Mouse (Mus musculus) heart, embryonic 12.5 days (tissue): ENCODE data around the gene Tlk1. TPM values are rescaled to one million over a fixed set of nuclear protein-coding genes. Genes with fewer than 3 reads are reported as not detected.
"Not testable (repeated sequence)": the region's sequence is repeated elsewhere in the genome, so short reads cannot be mapped to it uniquely, and the experiment has no call there.

Experiments
- ATAC-seq: fragments of 200-750 bp; cut with Nextera tagmentation; 2 replicates; pipeline ENCODE4 v1.8.0; 2017; ENCODE audit warnings: moderate TSS enrichment, moderate library complexity; ENCODE audit not compliant: insufficient number of reproducible peaks, low FRiP score
- H3K27ac ChIP-seq: fragments of 300-500 bp; sonication (generic); 2 replicates; pipeline ENCODE4 v1.5.1; 2016; ENCODE audit warnings: mild to moderate bottlenecking, moderate library complexity; ENCODE audit not compliant: poor library complexity, severe bottlenecking
- H3K27me3 ChIP-seq: fragments of 300-500 bp; sonication (generic); replicated peaks from 2 replicates; pipeline ENCODE4 v1.6.1; 2016; ENCODE audit warnings: mild to moderate bottlenecking, moderate library complexity
- H3K36me3 ChIP-seq: fragments of 300-500 bp; sonication (generic); 2 replicates; pipeline ENCODE4 v1.6.1; 2016; ENCODE audit warnings: mild to moderate bottlenecking, moderate library complexity
- H3K4me1 ChIP-seq: fragments of 300-500 bp; sonication (generic); replicated peaks from 2 replicates; pipeline ENCODE4 v1.6.1; 2016; ENCODE audit warnings: mild to moderate bottlenecking
- H3K4me2 ChIP-seq: fragments of 300-500 bp; sonication (generic); 2 replicates; pipeline ENCODE4 v1.6.1; 2016; ENCODE audit warnings: mild to moderate bottlenecking, moderate library complexity
- H3K4me3 ChIP-seq: fragments of 300-500 bp; sonication (generic); 2 replicates; pipeline ENCODE4 v1.5.1; 2016; ENCODE audit warnings: mild to moderate bottlenecking
- H3K9ac ChIP-seq: fragments of 300-500 bp; sonication (generic); 2 replicates; pipeline ENCODE4 v1.6.1; 2016; ENCODE audit warnings: mild to moderate bottlenecking, moderate library complexity
- H3K9me3 ChIP-seq: fragments of 300-500 bp; sonication (generic); replicated peaks from 2 replicates; pipeline ENCODE4 v1.6.1; 2016; ENCODE audit warnings: mild to moderate bottlenecking, moderate library complexity
- WGBS: fragments of 180-500 bp; shearing (Covaris S2); methylation state at CpG from one replicate; pipeline ENCODE4 v1.1.7; 2016; 5-methylcytosine and 5-hydroxymethylcytosine counted together
- polyA plus RNA-seq: library from polyadenylated mRNA; unstranded; fragments of >200 nt; fragmentation: Nextera tagmentation; extraction: Ambion mirVana; gene quantifications from 2 replicates; pipeline ENCODE4 v1.2.1, GENCODE M21; 2016

The Tlk1 gene
- polyA plus RNA-seq, 1 experiment from 2014 or later = 43.6 TPM

- H3K27me3 ChIP-seq = no peaks in the 10 kb centered on the region
These were observed 9.5 kb downstream of the Tlk1 start for GRCm38 (mm10) chr2:70816016-70816415.

GRCm38 (mm10) chr2:70813608-70814007 lies 11.9 kb downstream of the Tlk1 start:
- no peak for ATAC-seq
- H3K4me1 ChIP-seq = peaks cover 24% of the 10 kb centered on the region
- no peak overlapping the region for H3K4me3 ChIP-seq
- no peaks in the 10 kb centered on the region for H3K9me3 ChIP-seq
- no peak overlapping the region for H3K9ac ChIP-seq
- no peak overlapping the region for H3K27ac ChIP-seq
- H3K36me3 ChIP-seq = no peaks in the 10 kb centered on the region
- H3K4me2 ChIP-seq = no peak overlapping the region
- H3K27me3 ChIP-seq = no peaks in the 10 kb centered on the region
- 77% methylated on average over 4 of the region's 4 CpGs for WGBS

More at GRCm38 (mm10) chr2:70816016-70816415, 9.5 kb downstream of the Tlk1 start:
- Histone ChIP-seq H3K9me3 (no peaks in the 10 kb centered on the region), H3K27ac (no peak overlapping the region), H3K36me3 (no peaks in the 10 kb centered on the region), H3K9ac (no peak overlapping the region), H3K4me2 (no peak overlapping the region), H3K4me3 (no peak overlapping the region), H3K4me1 (peaks cover 15% of the 10 kb centered on the region; the same call in 1 of the 2 replicates)
- WGBS = 85% methylated on average over 2 of the region's 2 CpGs
- ATAC-seq = no peak

GRCm38 (mm10) chr2:70811476-70811875 lies 14.1 kb downstream of the Tlk1 start:
- no peak for ATAC-seq

GRCm38 (mm10) chr2:70809921-70810320 lies 15.6 kb downstream of the Tlk1 start:
- WGBS = 90% methylated on average over 3 of the region's 3 CpGs
- H3K4me3 ChIP-seq = no peak overlapping the region
- H3K27ac ChIP-seq = no peak overlapping the region
- peaks cover 4% of the 10 kb centered on the region for H3K36me3 ChIP-seq
- peaks cover 26% of the 10 kb centered on the region for H3K4me1 ChIP-seq
- no peak overlapping the region for H3K4me2 ChIP-seq
- H3K27me3 ChIP-seq = no peaks in the 10 kb centered on the region
- no peaks in the 10 kb centered on the region for H3K9me3 ChIP-seq
- no peak overlapping the region for H3K9ac ChIP-seq
- ATAC-seq = no peak

More at GRCm38 (mm10) chr2:70811476-70811875, 14.1 kb downstream of the Tlk1 start:
- no peaks in the 10 kb centered on the region for H3K27me3 ChIP-seq
- no peak overlapping the region for H3K27ac ChIP-seq
- no peak overlapping the region for H3K4me2 ChIP-seq
- H3K9me3 ChIP-seq = no peaks in the 10 kb centered on the region
- H3K9ac ChIP-seq = no peak overlapping the region
- peaks cover 26% of the 10 kb centered on the region for H3K4me1 ChIP-seq
- H3K36me3 ChIP-seq = no peaks in the 10 kb centered on the region
- WGBS = 85% methylated on average over 3 of the region's 3 CpGs
- H3K4me3 ChIP-seq = no peak overlapping the region

- H3K4me3 ChIP-seq = no peak overlapping the region
- H3K4me1 ChIP-seq = peaks cover 20% of the 10 kb centered on the region
- H3K36me3 ChIP-seq = peaks cover 9% of the 10 kb centered on the region
- no peak overlapping the region for H3K4me2 ChIP-seq
- ATAC-seq = no peak
- H3K27ac ChIP-seq = no peak overlapping the region
- H3K9ac ChIP-seq = no peak overlapping the region
- H3K9me3 ChIP-seq = no peaks in the 10 kb centered on the region
- no peaks in the 10 kb centered on the region for H3K27me3 ChIP-seq
These were observed 16.8 kb downstream of the Tlk1 start for GRCm38 (mm10) chr2:70808681-70809080.

GRCm38 (mm10) chr2:70807678-70808077 lies 17.9 kb downstream of the Tlk1 start:
- not testable (repeated sequence) for ATAC-seq, H3K9me3 ChIP-seq

GRCm38 (mm10) chr2:70806020-70806419 lies 19.5 kb downstream of the Tlk1 start:
- peaks cover 37% of the 10 kb centered on the region for H3K4me1 ChIP-seq
- peaks cover 9% of the 10 kb centered on the region for H3K36me3 ChIP-seq
- H3K4me3 ChIP-seq = no peak overlapping the region
- no peak for ATAC-seq
- 94% methylated on average over 5 of the region's 5 CpGs for WGBS
- no peak overlapping the region for H3K4me2 ChIP-seq
- H3K9me3 ChIP-seq = no peaks in the 10 kb centered on the region
- H3K27me3 ChIP-seq = no peaks in the 10 kb centered on the region
- H3K9ac ChIP-seq = no peak overlapping the region
- H3K27ac ChIP-seq = no peak overlapping the region

More at GRCm38 (mm10) chr2:70807678-70808077, 17.9 kb downstream of the Tlk1 start:
- WGBS = 72% methylated on average over 3 of the region's 3 CpGs
- H3K9ac ChIP-seq, H3K27ac ChIP-seq, H3K4me2 ChIP-seq, H3K36me3 ChIP-seq, H3K27me3 ChIP-seq, H3K4me3 ChIP-seq: not testable (repeated sequence)
- H3K4me1 ChIP-seq = peaks cover 24% of the 10 kb centered on the region

- ATAC-seq, H3K4me2 ChIP-seq, H3K27me3 ChIP-seq, H3K27ac ChIP-seq, H3K4me3 ChIP-seq, H3K9me3 ChIP-seq, H3K36me3 ChIP-seq, H3K9ac ChIP-seq: not testable (repeated sequence)
- peaks cover 39% of the 10 kb centered on the region for H3K4me1 ChIP-seq
- 83% methylated on average over 4 of the region's 4 CpGs for WGBS
These were observed 21.8 kb downstream of the Tlk1 start for GRCm38 (mm10) chr2:70803696-70804095.

- no peaks in the 10 kb centered on the region for H3K9me3 ChIP-seq
- no peaks in the 10 kb centered on the region for H3K27me3 ChIP-seq
- H3K27ac ChIP-seq = no peak overlapping the region
- H3K4me1 ChIP-seq = peaks cover 39% of the 10 kb centered on the region
- H3K36me3 ChIP-seq = peaks cover 9% of the 10 kb centered on the region
- WGBS = 43% methylated on average over 6 of the region's 6 CpGs
- no peak overlapping the region for H3K4me3 ChIP-seq
- H3K9ac ChIP-seq = no peak overlapping the region
- no peak for ATAC-seq
- H3K4me2 ChIP-seq = no peak overlapping the region
These were observed 22.9 kb downstream of the Tlk1 start for GRCm38 (mm10) chr2:70802658-70803057.

GRCm38 (mm10) chr2:70801543-70801942 lies 24.0 kb downstream of the Tlk1 start:
- H3K27ac ChIP-seq = no peak overlapping the region
- no peak overlapping the region for H3K4me3 ChIP-seq
- no peak for ATAC-seq
- peaks cover 9% of the 10 kb centered on the region for H3K36me3 ChIP-seq
- H3K27me3 ChIP-seq = no peaks in the 10 kb centered on the region
- H3K9ac ChIP-seq = no peak overlapping the region
- H3K4me2 ChIP-seq = no peak overlapping the region
- peaks cover 39% of the 10 kb centered on the region for H3K4me1 ChIP-seq
- no peaks in the 10 kb centered on the region for H3K9me3 ChIP-seq

GRCm38 (mm10) chr2:70800396-70800795 lies 25.1 kb downstream of the Tlk1 start:
- ATAC-seq = no peak
- H3K4me1 ChIP-seq = peaks cover 39% of the 10 kb centered on the region
- 93% methylated on average over 1 of the region's 1 CpGs for WGBS
- H3K9ac ChIP-seq = no peak overlapping the region
- no peaks in the 10 kb centered on the region for H3K27me3 ChIP-seq
- H3K4me2 ChIP-seq = no peak overlapping the region
- H3K27ac ChIP-seq = no peak overlapping the region
- H3K4me3 ChIP-seq = no peak overlapping the region
- peaks cover 6% of the 10 kb centered on the region for H3K36me3 ChIP-seq
- H3K9me3 ChIP-seq = no peaks in the 10 kb centered on the region

GRCm38 (mm10) chr2:70793276-70793675 lies 32.3 kb downstream of the Tlk1 start:
- Histone ChIP-seq H3K27me3 (no peaks in the 10 kb centered on the region), H3K9ac (no peak overlapping the region), H3K4me2 (no peak overlapping the region), H3K4me3 (no peak overlapping the region), H3K4me1 (peaks cover 18% of the 10 kb centered on the region), H3K27ac (no peak overlapping the region), H3K36me3 (peaks cover 8% of the 10 kb centered on the region), H3K9me3 (no peaks in the 10 kb centered on the region)
- 75% methylated on average over 4 of the region's 4 CpGs for WGBS
- ATAC-seq = no peak
